Mouse (Mus musculus) T-helper 17 cell (primary cell): ENCODE measurements around the gene Ceacam20.
"Not testable (repeated sequence)": the region's sequence is repeated elsewhere in the genome, so short reads cannot be mapped to it uniquely, and the experiment has no call there.

ENCODE experiments used
- in situ Hi-C, 2 experiments: fragments of 300-600 bp; cut with MboI, MseI; formaldehyde crosslinking; loops; 1 replicate in 1 of 2; 2 replicates in 1 of 2; pipeline ENCODE4 v1.15.1; 2025; ENCODE audit warnings: high pct_unique_total_duplicates in 2 of 2

Gene Ceacam20

DNA sequence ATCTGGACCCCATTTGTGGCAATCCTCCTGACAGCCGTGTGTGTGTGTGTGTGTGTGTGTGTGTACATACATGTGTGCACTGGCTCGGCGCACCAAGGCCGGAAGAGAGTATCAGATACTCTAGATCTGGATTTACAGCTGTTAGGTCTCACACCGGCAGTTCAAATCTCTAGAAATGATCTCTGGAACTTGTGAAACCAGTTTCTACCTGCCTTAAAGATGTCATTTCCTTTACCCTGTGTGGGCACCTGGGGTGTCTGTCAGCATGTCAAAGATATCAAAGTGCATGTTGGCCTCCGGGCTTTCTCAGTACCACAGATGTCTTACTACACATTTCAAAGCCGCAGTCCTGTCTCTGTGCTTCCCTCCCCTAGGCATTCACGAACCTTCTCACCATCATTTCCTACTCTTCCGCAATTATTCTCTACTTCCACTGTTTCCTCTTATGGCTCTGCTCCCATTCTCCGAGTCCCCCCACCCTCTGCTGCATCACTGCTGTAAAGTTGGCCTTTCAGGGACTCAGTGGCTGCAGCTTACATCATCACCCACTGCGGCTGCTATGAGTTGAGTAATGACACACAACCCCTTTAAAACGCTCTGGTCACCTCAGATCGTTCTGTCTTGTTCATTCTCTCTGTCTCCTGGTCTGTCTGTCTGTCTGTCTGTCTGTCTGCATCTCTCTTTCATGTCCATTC lies 19.2 kb upstream of the Ceacam20 start:
- in situ Hi-C loops: no loop called here

DNA sequence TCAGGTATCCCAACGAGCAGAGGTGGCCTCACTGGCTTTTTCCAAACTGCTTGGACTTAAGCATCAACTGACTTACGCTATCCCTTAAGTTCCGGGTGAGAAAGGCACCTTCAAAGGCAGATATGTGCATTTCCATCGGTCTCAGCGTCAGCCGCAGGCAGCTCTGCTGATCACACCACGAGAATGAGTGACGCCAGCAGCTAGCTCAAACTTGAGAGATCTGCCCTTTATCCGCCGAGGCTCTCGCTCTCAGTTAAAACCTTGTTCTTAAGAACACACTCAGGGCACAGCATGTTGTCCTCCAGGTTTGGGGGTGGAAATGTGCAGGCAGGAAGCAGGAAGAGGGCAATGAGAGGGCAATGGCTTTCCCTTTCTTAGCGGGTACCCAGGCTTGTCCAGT lies 16.3 kb upstream of the Ceacam20 start:
- in situ Hi-C loops: no loop called here

DNA sequence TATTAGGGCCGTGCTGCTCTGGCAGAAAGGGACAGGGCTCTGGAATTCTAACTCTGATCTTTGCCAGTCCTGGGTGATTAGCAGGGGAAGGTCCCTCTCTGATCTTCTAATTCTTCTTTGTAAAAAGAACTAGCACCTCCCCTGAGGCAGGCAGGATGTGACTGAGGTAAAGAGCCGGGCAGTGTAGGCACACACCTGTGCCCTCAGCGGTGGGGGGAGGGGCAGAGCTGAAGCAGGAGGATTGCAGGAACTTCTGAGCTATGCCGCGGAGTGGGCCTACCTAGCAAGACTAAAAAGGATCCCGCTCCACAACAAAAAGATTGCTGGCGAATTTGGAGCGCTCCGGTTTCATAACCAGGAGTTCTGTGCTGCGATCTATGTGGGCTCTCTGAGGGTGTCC lies 15.2 kb upstream of the Ceacam20 start:
- in situ Hi-C loops: no loop called here

DNA sequence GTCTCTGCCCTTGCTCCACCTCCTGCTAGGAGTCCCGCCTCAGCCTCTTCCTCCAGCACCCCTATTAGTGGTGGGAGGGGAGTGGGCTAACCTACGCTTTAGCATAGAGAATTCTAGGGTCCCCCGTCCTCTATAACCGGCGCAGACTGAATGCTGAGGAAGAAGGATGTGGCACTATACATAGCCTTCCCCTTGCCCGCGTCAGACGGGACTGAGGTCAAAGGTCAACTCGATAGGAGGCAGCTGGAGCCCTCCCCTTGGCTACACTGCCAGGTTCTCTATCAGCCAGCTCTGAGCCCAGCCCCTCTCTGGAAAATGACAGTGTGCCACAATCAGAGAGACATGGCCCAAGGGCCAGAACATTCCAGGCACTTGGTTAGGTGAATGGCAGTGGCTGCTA lies 14.6 kb upstream of the Ceacam20 start, which contains the start of gene Igsf23:
TSS of gene Igsf23 (minus strand) at position 168 of the 400 bp plus-strand sequence.
- in situ Hi-C loops: no loop called here

DNA sequence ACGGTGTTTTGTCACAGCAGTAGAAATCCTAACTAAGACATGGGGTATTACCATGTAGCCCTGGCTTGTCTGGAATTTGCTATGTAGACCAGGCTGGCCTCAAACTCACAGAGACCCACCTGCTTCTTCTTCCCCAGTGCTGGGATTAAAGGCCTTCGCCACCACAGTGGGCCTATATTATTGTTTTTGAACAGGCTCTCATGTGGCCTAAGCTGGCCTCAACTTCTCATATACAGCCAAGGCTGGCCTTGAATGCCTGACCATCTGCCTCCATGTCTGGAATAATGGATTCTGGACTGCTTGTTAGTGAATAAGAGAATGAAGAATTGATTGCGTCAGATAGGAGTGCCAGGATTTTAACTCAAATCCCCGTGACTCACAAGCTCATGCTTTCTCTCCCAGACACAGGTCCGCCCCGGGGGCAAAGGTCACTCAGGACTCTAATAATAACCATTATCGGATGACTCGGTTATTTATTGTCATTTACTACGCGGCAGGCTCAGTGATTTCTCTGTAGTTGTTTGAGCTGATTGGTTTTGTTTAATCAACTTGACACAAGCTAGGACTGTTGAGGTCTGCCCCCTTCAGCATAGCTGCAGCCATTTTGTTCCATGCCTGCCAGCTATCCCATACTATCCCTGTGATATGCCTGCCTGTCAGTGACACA lies 12.8 kb upstream of the Ceacam20 start:
- in situ Hi-C loops: no loop called here

DNA sequence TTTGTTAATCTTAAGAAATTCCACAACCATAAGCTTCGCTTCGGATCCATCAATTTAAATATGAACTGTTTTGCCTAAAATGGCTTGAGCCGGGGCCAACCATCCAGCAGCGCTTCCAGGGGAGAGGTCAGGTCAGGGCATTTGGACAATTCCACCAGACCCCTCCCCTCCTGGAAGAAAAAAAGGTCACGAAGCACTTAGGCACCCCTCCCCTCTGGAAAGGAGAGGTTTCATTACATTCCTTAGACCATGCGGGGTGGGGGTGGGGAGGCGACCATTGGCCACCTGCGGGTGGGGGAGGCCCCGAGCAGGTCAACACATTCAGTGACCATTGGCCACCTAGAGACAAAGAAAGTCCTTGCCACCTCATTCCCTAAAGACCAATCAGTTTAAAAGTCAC lies 12.2 kb upstream of the Ceacam20 start:
- in situ Hi-C loops: no loop called here

DNA sequence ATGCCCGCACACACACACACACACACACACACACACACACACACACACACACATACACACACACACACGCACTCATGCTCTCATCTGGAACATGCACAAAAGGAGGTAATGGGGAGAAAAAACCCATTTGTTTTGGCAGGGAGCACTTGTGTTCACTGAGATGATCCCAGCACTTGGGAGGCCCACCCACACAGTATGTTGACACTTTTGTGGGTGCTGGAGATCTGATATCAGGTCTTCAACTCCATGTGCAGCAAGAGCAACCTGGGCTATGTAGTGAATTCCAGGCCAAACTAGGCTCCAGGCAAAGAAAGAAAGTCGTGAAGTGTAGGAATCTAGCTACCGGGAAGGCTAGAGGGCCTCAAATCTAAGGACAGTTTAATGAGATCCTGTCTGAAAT lies 9.4 kb upstream of the Ceacam20 start:
- in situ Hi-C loops: loop anchor here (5.0 kb wide), 1 partner anchor 44 kb away; no protein-coding TSS in a partner anchor

DNA sequence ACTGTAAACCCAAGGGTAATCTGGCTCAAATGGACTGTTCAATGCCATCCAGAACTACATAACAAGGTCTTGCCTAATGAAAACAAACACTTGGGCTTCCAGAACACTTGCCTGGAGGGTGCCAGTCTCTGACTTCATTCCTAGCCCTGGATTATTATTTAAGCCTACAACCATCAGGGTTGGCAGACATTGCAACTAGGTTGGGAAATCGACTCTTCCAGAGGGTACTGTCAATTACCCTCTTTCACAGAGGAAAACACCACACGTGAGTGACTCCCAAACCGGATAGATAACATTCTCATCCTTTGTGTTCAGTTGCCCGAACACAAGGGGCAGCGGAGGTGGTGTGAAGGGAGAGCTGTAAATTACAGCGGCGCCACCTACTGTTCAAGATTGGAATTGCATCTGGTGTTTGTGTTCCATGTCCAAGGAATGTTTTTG lies 8.9 kb upstream of the Ceacam20 start:
- in situ Hi-C loops: loop anchor here (5.0 kb wide), 1 partner anchor 44 kb away; no protein-coding TSS in a partner anchor

DNA sequence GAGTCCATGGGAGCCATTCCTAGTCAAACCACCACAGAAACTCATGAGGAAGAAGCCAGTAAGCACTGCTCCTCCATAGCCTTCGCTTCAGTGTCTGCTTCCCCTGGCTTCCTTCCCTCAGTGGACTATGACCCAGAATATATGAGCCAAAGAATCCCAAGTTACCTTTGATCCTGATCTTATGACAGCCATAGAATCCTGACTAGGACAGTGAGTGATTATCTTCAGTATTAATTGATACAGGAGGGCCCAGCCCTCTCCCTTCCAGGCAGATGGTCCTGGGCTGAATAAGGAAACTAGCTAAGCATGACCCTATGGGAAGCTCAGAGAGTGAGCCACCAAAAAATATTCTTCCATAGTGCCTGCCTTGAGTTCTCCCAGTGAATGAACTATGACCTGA lies 2.8 kb upstream of the Ceacam20 start:
- in situ Hi-C loops: no loop called here

DNA sequence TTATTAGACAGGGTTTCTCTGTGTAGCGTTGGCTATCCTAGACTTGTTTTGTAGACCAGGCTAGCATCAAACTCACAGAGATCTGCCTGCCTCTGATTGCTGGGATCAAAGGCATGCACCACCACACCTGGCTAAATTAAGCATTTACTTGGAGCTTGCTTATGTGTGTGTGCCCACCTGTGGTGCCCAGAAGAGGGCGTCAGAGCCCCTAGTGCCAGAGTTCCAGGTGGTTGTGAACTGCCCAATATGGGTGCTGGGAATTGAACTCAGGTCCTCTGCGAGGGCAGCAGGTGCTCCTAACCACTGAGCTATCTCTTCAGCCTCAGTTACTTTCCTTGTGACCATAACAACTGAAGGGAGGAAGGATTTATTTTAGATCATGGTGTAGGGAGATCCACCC lies 3.9 kb downstream of the Ceacam20 start:
- in situ Hi-C loops: no loop called here

DNA sequence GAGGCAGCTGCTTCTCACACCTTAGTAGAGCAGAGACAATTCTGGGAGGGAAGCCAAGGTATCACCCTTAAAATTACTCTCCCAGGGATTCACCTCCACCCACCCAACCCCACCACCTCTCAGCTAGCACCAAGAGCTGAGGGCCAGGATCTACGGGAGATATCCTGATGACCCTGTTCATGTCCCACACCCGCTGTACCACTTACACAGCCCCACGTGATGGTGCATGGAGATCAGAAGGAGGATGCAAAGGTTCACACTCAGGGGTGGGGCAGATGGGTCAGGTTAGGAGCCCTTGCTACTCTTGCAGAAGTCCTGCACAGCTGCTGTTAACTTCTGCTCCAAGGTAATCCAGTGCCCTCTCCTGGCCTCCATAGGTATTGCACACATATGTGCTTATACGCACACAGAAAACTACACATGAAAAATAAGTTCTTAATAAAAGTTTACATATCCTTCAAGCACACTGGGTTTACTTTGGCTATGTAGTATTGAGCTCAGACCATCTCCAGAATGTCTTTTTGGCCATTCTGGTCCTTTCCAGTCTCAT lies 4.4 kb downstream of the Ceacam20 start:
- in situ Hi-C loops: no loop called here

DNA sequence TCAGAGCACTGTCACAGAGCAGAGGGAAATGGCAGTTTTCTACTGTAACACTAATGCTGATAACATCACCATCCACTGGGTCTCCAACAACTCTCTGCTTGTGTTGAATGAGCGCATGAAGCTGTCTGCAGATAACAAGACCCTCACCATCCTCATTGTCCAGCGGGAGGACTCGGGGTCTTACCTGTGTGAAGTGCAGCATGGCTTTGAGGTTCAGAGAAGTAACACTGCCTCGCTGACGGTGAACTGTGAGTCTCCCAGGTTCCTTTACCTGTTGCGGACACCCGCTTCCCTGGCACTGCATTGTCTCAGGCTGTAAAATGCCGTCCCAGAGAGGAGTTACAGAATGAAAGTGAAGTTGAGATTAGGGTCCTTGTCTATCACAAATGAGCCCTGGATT lies 5.0 kb downstream of the Ceacam20 start:
- in situ Hi-C loops: no loop called here

DNA sequence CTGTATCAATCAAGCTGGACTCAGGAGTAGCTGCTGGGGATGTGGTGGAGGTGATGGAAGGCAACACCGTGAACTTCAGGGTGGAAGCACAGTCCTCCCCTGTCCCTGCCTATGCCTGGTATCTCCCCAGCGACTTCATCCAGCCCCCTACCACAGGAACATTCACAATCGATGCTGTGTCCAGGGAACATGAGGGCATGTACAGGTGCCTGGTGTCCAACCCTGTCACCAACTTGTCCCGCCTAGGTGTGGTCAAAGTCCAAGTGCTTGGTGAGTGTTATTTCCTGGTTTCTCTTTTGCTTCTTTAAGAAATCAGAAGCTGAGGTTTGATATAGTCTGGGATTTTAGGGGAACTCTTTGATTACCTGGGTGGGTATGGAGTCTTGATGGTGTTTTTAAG lies 6.3 kb downstream of the Ceacam20 start:
- in situ Hi-C loops: no loop called here

DNA sequence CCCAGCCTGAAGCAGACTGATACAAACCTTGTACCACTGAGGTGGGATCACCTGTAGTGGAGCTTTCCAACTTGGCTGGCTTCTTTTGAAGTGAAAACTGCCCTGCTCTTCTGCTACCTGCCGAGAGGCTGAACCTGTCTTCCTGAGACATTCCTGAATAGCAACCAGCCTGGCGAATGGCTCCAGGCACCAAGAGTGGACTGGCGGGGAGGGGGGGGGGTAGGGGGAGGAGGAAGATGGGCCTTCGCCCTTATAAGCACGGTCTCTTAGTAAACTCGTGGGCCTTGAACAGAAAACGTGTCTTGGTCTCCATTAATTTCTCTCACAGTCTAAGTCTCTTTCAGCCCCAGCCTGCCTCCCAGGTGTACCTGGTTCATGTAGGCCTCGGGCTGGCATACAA lies 26.0 kb downstream of the Ceacam20 start, which contains the start of gene Nlrp9b:
TSS of gene Nlrp9b (plus strand) at position 301 of the 400 bp plus-strand sequence.
- in situ Hi-C loops: not testable (repeated sequence)

DNA sequence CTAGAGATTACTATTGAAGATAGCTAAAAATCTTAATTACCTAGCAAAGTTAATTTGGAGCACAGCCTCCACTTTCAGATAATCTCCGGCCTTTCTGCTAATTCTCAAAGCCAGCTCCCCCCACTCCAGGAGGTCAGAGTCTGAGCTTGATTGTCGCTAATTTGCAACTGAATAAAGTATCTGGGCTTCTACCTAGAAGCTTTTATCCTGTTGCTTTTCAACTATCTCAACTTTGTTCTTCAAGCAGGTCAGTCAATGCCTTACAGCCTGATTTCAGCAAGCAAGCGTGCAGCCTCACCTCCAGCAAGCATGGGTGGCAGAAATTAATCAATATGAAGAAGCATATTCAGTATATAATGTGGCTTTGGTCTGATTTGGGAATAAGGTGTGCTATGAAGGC lies 31.5 kb downstream of the Ceacam20 start:
- in situ Hi-C loops: not testable (repeated sequence)

DNA sequence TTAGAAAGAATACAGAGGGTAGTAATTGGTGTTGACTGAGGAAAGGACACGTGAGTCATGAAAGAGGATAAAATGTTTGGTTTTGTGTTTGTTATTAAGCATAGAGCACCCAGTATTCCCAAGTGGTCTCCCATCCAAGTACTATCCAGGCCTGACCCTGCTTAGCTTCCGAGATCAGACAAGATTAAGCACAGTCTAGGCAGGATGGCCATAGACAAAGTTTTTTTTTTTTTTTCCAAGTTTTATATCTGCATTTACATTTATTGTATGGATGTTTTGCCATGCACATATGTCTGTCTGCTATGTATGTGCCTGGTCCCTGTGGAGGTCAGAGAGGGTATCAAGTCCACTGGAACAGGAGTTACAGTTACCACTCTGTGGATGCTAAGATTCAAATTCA lies 44.8 kb downstream of the Ceacam20 start:
- in situ Hi-C loops: no loop called here
